Mouse (Mus musculus): ENCODE measurements around the gene Becn1.

Gene Becn1

GRCm38 (mm10) chr11:101264954-101265471 lies 37.1 kb downstream of the Becn1 start:
- no peak for DNase-seq

GRCm38 (mm10) chr11:101263989-101264280 lies 38.2 kb downstream of the Becn1 start:
- DNase-seq = no peak

- DNase-seq = no peak
These were observed 38.7 kb downstream of the Becn1 start for GRCm38 (mm10) chr11:101263138-101263988.

- no peak for DNase-seq
These were observed 39.7 kb downstream of the Becn1 start for GRCm38 (mm10) chr11:101262272-101262967.

- DNase-seq = no peak
These were observed 41.2 kb downstream of the Becn1 start for GRCm38 (mm10) chr11:101260826-101261380.

GRCm38 (mm10) chr11:101259948-101260825 lies 41.9 kb downstream of the Becn1 start, which contains the start of gene Wnk4:
Gene Wnk4 (plus strand): TSS chr11:101260567.
- no peak for DNase-seq

- DNase-seq = no peak
These were observed 42.8 kb downstream of the Becn1 start for GRCm38 (mm10) chr11:101259261-101259712.

- DNase-seq = no peak
These were observed 46.0 kb downstream of the Becn1 start for GRCm38 (mm10) chr11:101255826-101256775.

GRCm38 (mm10) chr11:101253613-101254389 lies 48.3 kb downstream of the Becn1 start, which contains the start of gene Vps25:
Gene Vps25 (plus strand): TSS chr11:101253707.
- peak; percentile 75 for DNase-seq

- DNase-seq = no peak
These were observed 49.1 kb downstream of the Becn1 start for GRCm38 (mm10) chr11:101252941-101253340.

GRCm38 (mm10) chr11:101251031-101251430 lies 51.1 kb downstream of the Becn1 start:
- DNase-seq = no peak

GRCm38 (mm10) chr11:101248258-101248994 lies 53.7 kb downstream of the Becn1 start:
- DNase-seq = no peak

- no peak for DNase-seq
These were observed 54.5 kb downstream of the Becn1 start for GRCm38 (mm10) chr11:101247521-101248030.

- DNase-seq = no peak
These were observed 55.4 kb downstream of the Becn1 start for GRCm38 (mm10) chr11:101246702-101247012.

- no peak for DNase-seq
These were observed 56.0 kb downstream of the Becn1 start, which contains the start of gene Ramp2 for GRCm38 (mm10) chr11:101245855-101246701. Gene Ramp2 (plus strand): TSS chr11:101246028.

GRCm38 (mm10) chr11:101245071-101245470 lies 57.0 kb downstream of the Becn1 start:
- no peak for DNase-seq

GRCm38 (mm10) chr11:101238071-101238647 lies 63.9 kb downstream of the Becn1 start:
- no peak for DNase-seq

- DNase-seq = no peak
These were observed 65.3 kb downstream of the Becn1 start for GRCm38 (mm10) chr11:101236782-101237181.

Data from cerebellum, adult 11-12 months (tissue).